Mouse (Mus musculus) lung, postnatal 4 days (tissue): Measurements from ENCODE around the gene Prpf38b.
"Not testable (repeated sequence)": the region's sequence is repeated elsewhere in the genome, so short reads cannot be mapped to it uniquely, and the experiment has no call there.

ENCODE experiments used
- DNase-seq, 2 experiments: peaks; one replicate each; pipeline ENCODE4 v3.0.0; 2021

Prpf38b gene

GRCm38 (mm10) chr3:108900147-108900546, 11.4 kb downstream of the Prpf38b start:
- peak in 1 of 2 experiments; percentile 35 for DNase-seq

DNA sequence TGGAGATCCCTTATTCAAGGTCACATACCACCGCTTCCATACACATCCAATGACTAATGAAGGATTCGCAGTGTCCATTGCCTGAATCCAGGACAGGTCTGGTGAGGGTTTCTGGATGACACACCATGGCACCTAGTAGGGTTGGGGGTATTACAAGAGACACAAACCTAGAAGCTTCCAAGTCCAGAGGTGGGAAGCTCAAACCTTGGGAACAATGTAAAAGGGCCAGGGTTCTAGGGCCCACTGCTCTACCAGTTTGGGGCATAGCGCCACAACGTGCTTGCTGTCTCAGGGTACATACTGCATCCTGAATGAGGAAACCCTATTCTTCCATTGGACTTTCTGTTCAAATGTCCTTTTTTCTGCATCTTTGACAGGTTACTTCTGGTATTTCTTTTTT, 12.9 kb downstream of the Prpf38b start:
- DNase-seq = no peak

DNA sequence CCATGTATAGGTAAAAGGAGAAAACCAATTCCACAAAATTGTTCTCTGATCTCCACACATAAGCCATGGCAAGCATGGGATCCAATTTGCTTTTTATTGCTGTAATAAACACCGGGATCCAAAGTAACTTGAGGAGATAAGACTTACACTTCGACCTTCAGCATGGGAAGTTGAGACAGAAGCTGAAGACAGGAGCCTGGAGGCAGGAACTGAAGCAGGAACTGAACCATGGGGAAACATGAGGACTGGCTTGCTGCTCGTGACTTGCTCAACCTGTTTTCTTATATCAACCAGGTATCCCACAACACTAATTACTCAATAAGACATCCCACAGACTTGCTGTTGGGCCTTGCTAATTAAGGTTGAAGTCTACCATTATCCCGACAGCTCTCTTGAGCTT, 18.6 kb downstream of the Prpf38b start:
- no peak for DNase-seq

GRCm38 (mm10) chr3:108892080-108892479, 19.4 kb downstream of the Prpf38b start:
- DNase-seq = no peak

DNA sequence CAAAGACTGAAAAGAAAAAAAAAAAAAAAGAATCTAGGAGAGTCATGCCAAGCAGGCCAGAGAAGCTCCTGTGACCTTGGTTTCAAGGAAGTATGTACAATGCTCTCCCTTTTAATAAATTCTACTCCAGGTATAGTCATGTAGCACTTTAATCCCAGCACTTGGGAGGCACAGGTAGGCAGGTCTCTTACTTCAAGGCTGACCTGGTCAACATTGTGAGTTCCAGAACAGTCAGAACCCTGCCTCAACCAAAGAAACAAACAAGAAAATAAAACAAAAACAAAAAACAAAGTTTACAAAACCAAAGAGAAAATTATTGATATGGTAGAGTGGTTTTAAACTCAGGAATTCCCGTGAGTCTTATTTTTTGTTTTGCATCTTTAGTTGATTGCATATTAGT, 21.6 kb downstream of the Prpf38b start, which contains the start of gene Fndc7:
Gene Fndc7, minus strand, starts transcription at position 101 of the 400 bp plus-strand sequence.
- no peak for DNase-seq

DNA sequence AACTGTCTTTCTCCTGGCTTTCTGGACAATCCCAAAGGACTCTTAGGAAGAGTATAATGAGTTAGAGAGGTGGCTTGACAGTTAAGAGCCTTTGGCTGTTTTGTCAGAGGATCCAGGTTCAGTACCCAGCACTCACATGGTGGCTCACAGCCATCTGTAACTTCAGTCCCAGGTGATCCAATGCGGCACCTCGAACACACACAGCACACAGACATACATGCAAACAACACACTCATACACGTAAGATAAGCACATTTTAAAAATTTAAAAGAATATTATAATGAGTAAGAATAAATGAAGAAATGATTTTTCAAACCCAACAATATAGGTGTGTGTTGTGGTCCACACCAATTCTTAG, 23.9 kb downstream of the Prpf38b start:
- DNase-seq = no peak

GRCm38 (mm10) chr3:108886934-108887617, 24.5 kb downstream of the Prpf38b start:
- DNase-seq = no peak

DNA sequence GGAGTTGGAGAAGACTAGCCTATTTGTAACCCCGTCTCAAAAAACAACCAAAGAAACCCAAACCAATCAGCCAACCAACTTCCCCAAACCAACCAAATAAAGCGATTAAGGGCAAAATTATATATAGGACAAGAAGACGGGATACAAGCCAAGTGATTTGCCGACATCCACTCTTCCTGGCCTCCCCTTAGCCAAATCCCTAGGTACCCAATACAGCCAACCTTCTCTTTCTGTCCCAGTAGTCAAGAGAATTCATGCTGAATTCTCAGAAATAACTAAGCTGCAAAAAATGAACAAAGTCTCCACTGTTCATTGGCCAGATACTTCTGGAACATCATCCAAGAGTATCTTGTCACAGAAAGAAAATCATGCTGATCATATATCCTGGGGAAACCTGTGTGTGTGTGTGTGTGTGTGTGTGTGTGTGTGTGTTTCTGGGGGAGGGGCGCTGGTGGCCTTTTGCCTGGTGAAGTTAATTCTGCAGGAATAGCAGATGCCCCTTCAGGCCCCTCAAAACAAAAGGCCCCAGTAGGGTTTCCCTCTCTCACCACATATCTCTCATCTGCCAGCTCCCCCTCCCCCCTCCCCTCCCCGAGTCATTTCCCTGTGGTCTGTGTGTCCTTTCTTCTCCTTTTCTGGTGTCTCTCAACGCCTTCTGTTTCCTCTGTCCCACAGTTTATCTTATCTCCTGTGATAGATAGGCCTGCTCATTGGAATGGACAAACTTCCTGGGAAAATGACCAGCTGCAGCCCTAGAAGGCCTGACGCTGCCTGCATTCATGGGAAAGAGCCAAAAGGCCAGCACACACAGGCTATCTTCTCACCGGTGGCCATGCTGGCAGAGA, 25.6 kb downstream of the Prpf38b start:
- peak; percentile 38 to 60 for DNase-seq

- no peak for DNase-seq
Observed at GRCm38 (mm10) chr3:108884706-108885289, 26.7 kb downstream of the Prpf38b start.

- no peak for DNase-seq
Observed at GRCm38 (mm10) chr3:108883067-108883466, 28.5 kb downstream of the Prpf38b start.

GRCm38 (mm10) chr3:108881873-108882272, 29.7 kb downstream of the Prpf38b start:
- not testable (repeated sequence) for DNase-seq

- DNase-seq = peak; percentile 58 to 76
Observed at GRCm38 (mm10) chr3:108880544-108881507, 30.7 kb downstream of the Prpf38b start.

DNA sequence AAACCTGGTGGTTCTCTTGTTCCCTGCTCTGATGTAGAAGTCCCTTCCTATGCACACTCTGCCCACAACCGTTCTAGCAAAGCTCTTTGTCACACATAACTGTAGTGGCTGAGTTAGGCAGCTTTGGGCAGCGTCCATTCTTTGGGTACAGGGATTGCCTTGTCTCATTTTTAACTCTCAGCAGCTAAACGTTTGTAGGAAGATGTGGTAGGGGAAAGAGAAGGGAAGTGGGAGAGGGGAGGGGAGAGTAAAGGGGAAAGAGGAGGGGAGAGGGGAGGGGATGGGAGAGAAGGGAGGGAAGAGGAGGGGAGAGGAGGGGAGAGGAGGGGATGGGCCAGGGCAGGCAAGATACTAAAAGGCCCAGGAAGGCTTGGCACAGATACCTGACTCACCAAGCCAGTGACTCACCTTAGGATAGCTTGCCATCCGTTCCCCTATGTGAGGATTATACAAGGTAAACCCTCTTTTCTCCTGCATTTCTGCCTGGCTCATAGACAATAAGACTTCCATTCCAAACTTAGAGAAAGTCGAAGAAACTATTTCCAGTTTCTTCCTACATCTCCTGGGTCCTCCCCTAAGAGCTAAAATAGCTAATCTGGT, 31.6 kb downstream of the Prpf38b start:
- DNase-seq = no peak

GRCm38 (mm10) chr3:108879129-108879528, 32.4 kb downstream of the Prpf38b start:
- peak in 1 of 2 experiments; percentile 52 for DNase-seq

GRCm38 (mm10) chr3:108870631-108871030, 40.9 kb downstream of the Prpf38b start:
- DNase-seq = no peak

GRCm38 (mm10) chr3:108867449-108867848, 44.1 kb downstream of the Prpf38b start:
- DNase-seq = no peak

- DNase-seq = no peak
Observed at GRCm38 (mm10) chr3:108865676-108866075, 45.9 kb downstream of the Prpf38b start.

DNA sequence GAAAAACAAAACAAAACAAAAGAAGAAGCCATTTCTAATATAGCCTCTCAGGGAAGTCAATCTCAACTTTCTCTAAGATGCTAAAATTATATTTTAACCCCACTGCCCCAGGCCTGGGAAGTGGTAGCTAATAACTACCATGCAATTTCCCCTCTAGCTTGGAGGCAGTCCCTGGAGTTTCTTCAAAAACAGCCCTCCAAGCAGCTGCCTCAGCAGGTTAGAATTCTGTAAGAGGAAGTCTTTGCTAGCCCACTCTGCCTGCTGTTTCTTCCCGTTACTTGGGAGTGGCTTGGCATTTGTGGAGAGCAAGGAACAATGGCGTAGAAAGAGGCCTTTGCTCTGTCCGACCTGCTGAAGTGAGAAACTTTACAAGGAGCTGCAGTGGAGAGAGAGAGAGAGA, 46.4 kb downstream of the Prpf38b start:
- no peak for DNase-seq

DNA sequence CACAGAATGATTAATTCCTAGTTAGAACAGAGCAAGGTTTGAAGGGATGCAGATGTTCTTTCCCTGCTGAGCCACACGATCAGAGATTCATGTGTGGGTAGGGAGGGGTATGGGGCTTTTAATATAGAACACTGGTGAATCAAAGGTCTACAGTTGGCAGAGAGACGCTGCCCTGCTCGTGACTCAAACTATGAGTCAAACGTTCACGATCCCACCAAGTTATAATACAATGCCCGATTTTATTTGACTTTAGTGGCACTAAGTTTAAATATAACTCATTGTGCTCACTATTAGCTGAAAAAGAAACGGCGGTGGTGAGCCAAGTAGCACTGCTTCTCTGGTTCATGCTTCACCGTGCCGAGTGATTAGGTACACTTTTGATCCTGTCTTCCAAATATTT, 48.4 kb downstream of the Prpf38b start:
- no peak for DNase-seq

DNA sequence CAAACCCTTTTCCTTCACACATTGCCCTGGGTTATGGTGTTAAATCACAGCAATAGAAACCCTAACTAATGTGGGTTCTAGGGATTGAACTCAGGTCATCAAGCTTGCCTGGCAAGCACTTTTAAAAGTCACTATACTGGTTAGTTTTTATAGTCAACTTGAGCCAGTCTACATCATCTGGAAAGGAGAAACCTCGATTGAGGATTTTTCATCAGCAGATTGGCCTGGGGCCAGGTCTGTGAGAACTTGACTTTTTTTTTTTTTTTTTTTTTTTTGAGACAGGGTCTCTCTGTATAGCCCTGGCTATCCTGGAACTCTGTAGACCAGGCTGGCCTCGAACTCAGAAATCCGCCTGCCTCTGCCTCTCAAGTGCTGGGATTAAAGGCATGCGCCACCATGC, 49.2 kb downstream of the Prpf38b start:
- not testable (repeated sequence) for DNase-seq

DNA sequence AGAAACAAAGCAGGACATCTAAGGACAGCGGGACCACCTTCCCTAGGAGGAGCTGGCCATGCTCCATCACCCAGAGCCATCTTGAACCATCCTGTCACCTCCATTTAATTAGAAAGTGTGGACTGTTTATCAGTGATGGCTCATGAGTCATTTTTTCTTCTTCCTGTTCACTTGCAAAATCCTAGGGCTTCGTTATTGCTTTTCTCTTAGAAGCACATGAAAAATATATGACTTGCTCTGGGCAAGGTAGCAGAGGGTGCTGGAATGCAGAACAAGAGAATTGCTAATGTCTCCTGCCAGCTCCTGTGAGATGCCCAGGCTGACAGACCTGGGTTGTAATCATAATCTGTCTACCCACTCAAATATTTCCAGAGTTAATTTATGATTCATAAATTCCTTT, 50.7 kb downstream of the Prpf38b start:
- no peak for DNase-seq

DNA sequence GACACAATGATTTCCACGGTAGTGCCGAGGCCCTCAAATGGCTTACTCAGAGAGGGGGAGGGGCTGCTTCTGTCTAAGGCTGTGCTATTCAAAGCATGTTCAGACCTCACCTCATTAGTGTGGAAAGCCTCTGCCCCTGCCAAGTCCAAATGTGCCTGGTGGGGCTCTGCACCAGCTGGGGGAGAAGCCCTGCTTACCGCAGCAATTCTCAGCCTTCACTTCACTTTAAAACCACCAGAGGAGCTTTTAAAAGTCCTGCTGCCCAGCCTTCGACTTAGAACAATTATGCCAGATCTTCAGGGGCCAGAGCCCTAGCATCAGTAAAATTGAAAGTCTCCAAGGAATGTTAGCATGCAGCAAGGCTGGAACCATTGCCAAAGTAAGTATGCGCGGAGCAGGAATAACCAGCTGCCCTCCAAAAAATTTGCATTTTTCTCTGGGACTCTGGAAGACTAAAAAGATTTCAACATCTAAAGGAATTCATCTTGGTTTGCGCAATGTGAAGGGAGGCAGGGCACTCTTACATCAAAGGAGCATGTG, 53.2 kb downstream of the Prpf38b start:
- DNase-seq = peak; percentile 69 to 88
